Mouse (Mus musculus) intestine, embryonic 15.5 days (tissue): ENCODE data around the gene Ddit4l. TPM values are rescaled to one million over a fixed set of nuclear protein-coding genes. Genes with fewer than 3 reads are reported as not detected.
"Not testable (repeated sequence)": the region's sequence is repeated elsewhere in the genome, so short reads cannot be mapped to it uniquely, and the experiment has no call there.

Experiments used
- ATAC-seq: fragments of 200-750 bp; cut with Nextera tagmentation; 2 replicates; pipeline ENCODE4 v1.8.0; 2017; ENCODE audit warnings: moderate TSS enrichment, moderate library complexity
- H3K27ac ChIP-seq: fragments of 300-500 bp; sonication (generic); 2 replicates; pipeline ENCODE4 v1.5.1; 2015; ENCODE audit warnings: mild to moderate bottlenecking, inconsistent platforms
- H3K27me3 ChIP-seq: fragments of 300-500 bp; sonication (generic); replicated peaks from 2 replicates; pipeline ENCODE4 v1.6.1; 2015; ENCODE audit warnings: inconsistent platforms
- H3K36me3 ChIP-seq: fragments of 300-500 bp; sonication (generic); 2 replicates; pipeline ENCODE4 v1.6.1; 2015; ENCODE audit warnings: inconsistent platforms
- H3K4me1 ChIP-seq: fragments of 300-500 bp; sonication (generic); replicated peaks from 2 replicates; pipeline ENCODE4 v1.6.1; 2015; ENCODE audit warnings: inconsistent platforms
- H3K4me2 ChIP-seq: fragments of 300-500 bp; sonication (generic); replicated peaks from 2 replicates; pipeline ENCODE4 v1.6.1; 2015; ENCODE audit warnings: mild to moderate bottlenecking, inconsistent platforms
- H3K4me3 ChIP-seq: fragments of 300-500 bp; sonication (generic); replicated peaks from 2 replicates; pipeline ENCODE4 v1.5.1; 2015; ENCODE audit warnings: inconsistent platforms
- H3K9ac ChIP-seq: fragments of 300-500 bp; sonication (generic); 2 replicates; pipeline ENCODE4 v1.6.1; 2015; ENCODE audit warnings: inconsistent platforms
- H3K9me3 ChIP-seq: fragments of 300-500 bp; sonication (generic); 2 replicates; pipeline ENCODE4 v1.6.1; 2016; ENCODE audit warnings: inconsistent platforms
- WGBS: fragments of 180-500 bp; shearing (Covaris S2); methylation state at CpG from one replicate; pipeline ENCODE4 v1.1.7; 2015; 5-methylcytosine and 5-hydroxymethylcytosine counted together
- polyA plus RNA-seq: library from polyadenylated mRNA; unstranded; fragments of >200 nt; fragmentation: Nextera tagmentation; extraction: Ambion mirVana; gene quantifications from 2 replicates; pipeline ENCODE4 v1.2.1, GENCODE M21; 2015

Gene Ddit4l
- 1.9 and 3.8 TPM in 2 replicates for polyA plus RNA-seq

DNA sequence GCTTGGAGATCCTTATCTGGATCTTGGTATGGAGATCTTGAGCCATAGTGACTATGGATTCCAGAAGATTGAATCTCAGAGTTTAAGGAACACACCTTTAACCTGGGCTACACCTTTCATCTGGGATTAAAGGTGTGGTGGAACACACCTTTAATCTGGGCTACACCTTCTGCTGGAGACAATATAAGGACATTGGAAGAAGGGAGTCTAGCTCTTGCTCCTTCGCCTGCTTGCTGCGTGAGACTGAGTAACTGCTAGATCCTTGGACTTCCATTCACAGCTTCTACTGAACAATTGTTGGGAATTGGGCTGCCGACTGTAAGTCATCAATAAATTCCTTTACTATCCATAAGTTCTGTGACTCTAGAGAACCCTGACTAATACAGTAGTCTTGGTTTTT is at the start of gene Ddit4l:
Gene Ddit4l, plus strand, starts transcription at position 301 of the 400 bp plus-strand sequence.
- WGBS, result 93% methylated on average over 3 of the region's 3 CpGs

GRCm38 (mm10) chr3:137576146-137576545 is 45.3 kb upstream of the Ddit4l start:
- Histone ChIP-seq H3K9me3 (no peaks in the 10 kb centered on the region), H3K27me3 (no peaks in the 10 kb centered on the region), H3K4me3 (no peak overlapping the region), H3K9ac (no peak overlapping the region), H3K36me3 (no peaks in the 10 kb centered on the region), H3K27ac (no peak overlapping the region), H3K4me1 (no peaks in the 10 kb centered on the region), H3K4me2 (no peak overlapping the region)
- ATAC-seq, result no peak
- 70% methylated on average over 4 of the region's 4 CpGs for WGBS

More for the DNA sequence above, at the start of gene Ddit4l:
- ATAC-seq, H3K9me3 ChIP-seq, H3K27ac ChIP-seq, H3K4me2 ChIP-seq, H3K36me3 ChIP-seq, H3K4me3 ChIP-seq, H3K9ac ChIP-seq, H3K27me3 ChIP-seq: not testable (repeated sequence)
- H3K4me1 ChIP-seq, result peaks cover 10% of the 10 kb centered on the region; the same call in 1 of the 2 replicates

- Histone ChIP-seq H3K27ac (no peak overlapping the region), H3K4me1 (no peaks in the 10 kb centered on the region), H3K9ac (no peak overlapping the region), H3K4me2 (no peak overlapping the region), H3K9me3 (no peaks in the 10 kb centered on the region), H3K27me3 (no peaks in the 10 kb centered on the region), H3K4me3 (no peak overlapping the region), H3K36me3 (no peaks in the 10 kb centered on the region)
- WGBS, result 80% methylated on average over 5 of the region's 5 CpGs
- no peak for ATAC-seq
Observed at GRCm38 (mm10) chr3:137586376-137586969, 34.9 kb upstream of the Ddit4l start.

DNA sequence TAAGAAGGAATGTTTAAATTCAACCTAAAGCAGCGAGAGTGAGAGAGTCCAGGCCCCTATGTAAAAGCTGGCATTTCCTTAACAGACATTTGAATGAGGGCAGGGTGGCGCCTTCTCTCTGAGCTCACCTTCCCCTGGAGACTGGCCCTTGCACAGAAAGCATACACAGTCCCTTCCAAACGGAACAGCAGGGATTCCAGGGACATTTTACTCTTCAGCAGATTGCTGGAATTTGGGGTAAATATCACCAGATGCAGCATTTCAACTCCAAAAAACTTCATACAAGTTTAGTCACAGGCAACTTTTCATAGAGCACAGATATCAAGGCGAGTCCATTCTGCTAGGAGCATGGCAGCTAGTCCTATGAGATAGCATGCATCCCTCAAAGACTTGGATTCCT is 31.6 kb upstream of the Ddit4l start:
- 70% methylated on average over 4 of the region's 4 CpGs for WGBS

GRCm38 (mm10) chr3:137594332-137594905 is 27.0 kb upstream of the Ddit4l start:
- no peak overlapping the region for H3K4me2 ChIP-seq
- no peak for ATAC-seq
- no peaks in the 10 kb centered on the region for H3K27me3 ChIP-seq
- 58% methylated on average over 4 of the region's 4 CpGs for WGBS
- H3K4me3 ChIP-seq, result no peak overlapping the region
- H3K4me1 ChIP-seq, result no peaks in the 10 kb centered on the region
- no peak overlapping the region for H3K27ac ChIP-seq
- H3K9ac ChIP-seq, result no peak overlapping the region
- no peaks in the 10 kb centered on the region for H3K36me3 ChIP-seq
- H3K9me3 ChIP-seq, result no peaks in the 10 kb centered on the region

More for the DNA sequence above, 31.6 kb upstream of the Ddit4l start:
- Histone ChIP-seq H3K9me3 (no peaks in the 10 kb centered on the region), H3K27ac (no peak overlapping the region), H3K4me2 (no peak overlapping the region), H3K36me3 (no peaks in the 10 kb centered on the region), H3K27me3 (no peaks in the 10 kb centered on the region), H3K4me1 (no peaks in the 10 kb centered on the region), H3K4me3 (no peak overlapping the region), H3K9ac (no peak overlapping the region)
- ATAC-seq, result no peak

DNA sequence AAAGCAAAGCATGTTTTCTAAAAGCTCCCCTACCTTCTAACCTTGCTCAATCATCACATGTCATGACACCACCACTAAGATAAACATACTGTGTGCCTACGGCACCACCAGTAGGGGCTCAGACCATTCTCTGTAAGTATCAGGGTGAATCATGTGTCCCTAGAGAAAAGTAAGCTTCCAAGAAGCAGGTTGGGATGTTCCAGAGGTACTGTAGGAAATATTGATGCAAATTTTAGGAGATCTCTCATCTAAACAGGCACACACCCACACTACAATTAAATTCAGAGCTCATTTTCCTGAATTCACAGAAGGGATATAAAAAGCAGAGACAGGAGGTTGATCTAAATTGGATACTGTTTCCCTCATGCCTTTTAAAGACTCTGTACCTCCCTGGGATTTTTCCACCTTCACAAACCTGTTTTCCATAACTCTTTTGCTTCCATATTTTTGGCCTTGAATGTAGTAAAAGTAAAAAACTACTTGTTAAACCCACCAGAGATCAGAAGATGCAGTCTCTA is 12.4 kb upstream of the Ddit4l start:
- H3K4me2 ChIP-seq, result no peak overlapping the region
- WGBS, result 60% methylated on average over 1 of the region's 1 CpGs
- H3K27ac ChIP-seq, result no peak overlapping the region
- H3K9ac ChIP-seq, result no peak overlapping the region
- no peaks in the 10 kb centered on the region for H3K27me3 ChIP-seq
- no peaks in the 10 kb centered on the region for H3K4me1 ChIP-seq
- no peak for ATAC-seq
- no peaks in the 10 kb centered on the region for H3K9me3 ChIP-seq
- H3K4me3 ChIP-seq, result no peak overlapping the region
- no peaks in the 10 kb centered on the region for H3K36me3 ChIP-seq

- Histone ChIP-seq H3K36me3 (no peaks in the 10 kb centered on the region), H3K27me3 (no peaks in the 10 kb centered on the region), H3K4me3 (no peak overlapping the region), H3K9ac (no peak overlapping the region), H3K9me3 (no peaks in the 10 kb centered on the region), H3K4me1 (no peaks in the 10 kb centered on the region), H3K4me2 (no peak overlapping the region), H3K27ac (no peak overlapping the region)
- no peak for ATAC-seq
- WGBS, result 78% methylated on average over 6 of the region's 6 CpGs
Observed at GRCm38 (mm10) chr3:137610457-137611109, 10.8 kb upstream of the Ddit4l start.

DNA sequence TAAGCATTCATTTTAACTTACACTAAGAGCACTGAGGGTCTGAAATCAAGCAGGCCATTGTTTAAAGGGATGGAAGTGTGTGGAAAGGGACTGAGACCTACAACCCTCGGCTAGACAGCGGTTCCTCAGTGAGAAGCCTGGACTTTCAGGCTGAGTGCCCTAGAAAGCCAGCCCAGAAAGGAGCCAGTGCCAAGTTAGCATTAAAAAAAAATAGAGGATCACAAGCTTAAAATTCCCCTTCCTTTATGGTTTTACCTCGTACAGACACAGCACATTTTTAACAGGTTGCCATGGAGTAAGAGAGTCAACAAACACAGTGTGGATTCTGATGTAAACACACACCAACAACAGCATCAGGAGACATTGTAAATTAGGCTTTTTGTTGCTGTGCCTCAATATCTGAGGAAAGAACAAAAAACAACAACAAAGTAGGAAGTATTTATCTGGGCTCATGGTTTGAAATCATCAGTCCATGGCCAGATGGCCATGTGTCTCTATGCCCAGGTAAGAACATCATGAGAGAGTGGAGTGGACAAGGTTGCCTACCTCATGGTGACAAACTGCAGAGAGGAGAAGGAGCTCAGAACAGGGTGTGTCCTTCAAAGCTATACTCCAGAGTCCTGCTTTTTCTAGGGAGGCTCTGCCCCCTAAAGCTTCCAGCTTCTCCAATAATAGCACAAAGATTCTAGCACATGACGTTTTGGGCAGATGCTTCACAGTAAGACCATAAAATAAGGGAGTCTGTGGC is 10.1 kb upstream of the Ddit4l start:
- H3K9ac ChIP-seq, result no peak overlapping the region
- 66% methylated on average over 4 of the region's 4 CpGs for WGBS
- H3K27ac ChIP-seq, result no peak overlapping the region
- no peak overlapping the region for H3K4me3 ChIP-seq
- no peaks in the 10 kb centered on the region for H3K9me3 ChIP-seq
- ATAC-seq, result peak; percentile 63; the same call in 1 of the 2 replicates
- no peaks in the 10 kb centered on the region for H3K4me1 ChIP-seq
- no peaks in the 10 kb centered on the region for H3K36me3 ChIP-seq
- H3K27me3 ChIP-seq, result no peaks in the 10 kb centered on the region
- H3K4me2 ChIP-seq, result no peak overlapping the region

DNA sequence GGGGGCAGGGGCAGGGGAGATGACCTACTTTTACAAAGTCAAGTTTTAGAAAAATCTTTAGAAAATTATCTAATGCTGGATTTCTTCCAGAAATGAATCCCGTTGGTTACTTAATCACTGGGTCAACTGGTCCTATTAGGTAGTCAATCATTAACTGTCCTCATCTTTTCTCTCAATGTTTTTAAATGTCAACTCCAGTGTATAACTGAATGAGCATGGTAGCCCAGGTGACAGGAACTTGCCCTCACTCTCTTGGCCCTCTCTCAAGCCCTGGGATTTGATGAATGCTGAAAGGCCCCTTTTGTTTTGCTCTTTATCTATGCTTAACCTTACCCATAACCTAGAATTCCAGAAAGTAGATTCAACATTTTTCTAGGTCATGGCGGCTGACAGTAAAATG is 9.4 kb upstream of the Ddit4l start:
- Histone ChIP-seq H3K27ac (no peak overlapping the region), H3K4me1 (no peaks in the 10 kb centered on the region), H3K9me3 (no peaks in the 10 kb centered on the region), H3K27me3 (no peaks in the 10 kb centered on the region), H3K4me3 (no peak overlapping the region), H3K36me3 (no peaks in the 10 kb centered on the region), H3K4me2 (no peak overlapping the region), H3K9ac (no peak overlapping the region)
- peak; percentile 88 for ATAC-seq
- 69% methylated on average over 2 of the region's 2 CpGs for WGBS

DNA sequence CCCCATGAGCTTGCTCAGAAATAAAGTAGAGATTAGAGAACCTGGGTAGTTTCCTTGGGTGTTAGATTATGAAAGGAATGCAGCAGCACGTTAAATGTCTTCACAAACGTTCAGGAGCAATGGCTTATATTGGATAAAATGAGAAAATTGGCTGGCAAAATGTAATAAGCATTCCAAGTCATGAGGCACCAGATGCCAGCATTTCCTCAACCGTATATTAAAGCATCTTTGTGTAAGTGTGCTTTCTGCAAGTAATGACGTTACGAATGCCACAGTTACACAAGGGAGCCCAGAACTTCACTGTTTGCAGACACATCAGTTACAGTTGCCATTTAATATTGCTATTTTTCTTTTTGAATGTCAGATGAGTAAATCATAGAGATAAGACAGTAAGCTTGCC is 872 bp upstream of the Ddit4l start:
- no peak overlapping the region for H3K9ac ChIP-seq
- ATAC-seq, result no peak

DNA sequence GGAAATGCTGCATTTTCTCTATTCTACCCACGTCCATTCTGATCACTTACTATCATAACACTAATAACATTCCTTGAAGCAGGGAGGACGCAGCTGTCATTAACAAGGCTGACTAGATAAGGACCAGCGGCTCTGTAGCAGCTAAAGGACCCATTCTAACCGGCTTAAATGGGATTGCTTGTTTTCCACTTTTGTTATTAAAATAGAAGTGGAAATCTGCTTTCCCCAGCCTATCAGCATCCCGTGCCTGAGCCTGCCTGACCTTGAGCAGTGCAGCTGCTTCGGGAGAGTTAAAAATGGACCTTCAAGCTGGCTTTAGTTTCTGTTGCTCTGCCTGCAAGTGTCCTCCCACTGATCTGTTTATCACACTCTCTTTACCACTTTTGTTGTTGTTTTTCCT is 679 bp downstream of the Ddit4l start:
- WGBS, result 39% methylated on average over 6 of the region's 6 CpGs
- no peaks in the 10 kb centered on the region for H3K36me3 ChIP-seq

More for the DNA sequence above, 872 bp upstream of the Ddit4l start:
- 0 out of 2 replicates have a peak, but pooled peaks cover 5% of the 10 kb centered on the region for H3K27me3 ChIP-seq
- no peak overlapping the region for H3K4me3 ChIP-seq
- H3K4me2 ChIP-seq, result no peak overlapping the region
- H3K4me1 ChIP-seq, result peaks cover 10% of the 10 kb centered on the region; the same call in 1 of the 2 replicates
- H3K36me3 ChIP-seq, result no peaks in the 10 kb centered on the region
- no peaks in the 10 kb centered on the region for H3K9me3 ChIP-seq
- 78% methylated on average over 5 of the region's 5 CpGs for WGBS
- H3K27ac ChIP-seq, result no peak overlapping the region

More for the DNA sequence above, 679 bp downstream of the Ddit4l start:
- H3K4me1 ChIP-seq, result peaks cover 10% of the 10 kb centered on the region; the same call in 1 of the 2 replicates
- H3K9me3 ChIP-seq, result no peaks in the 10 kb centered on the region
- no peak overlapping the region for H3K9ac ChIP-seq
- no peak overlapping the region for H3K4me3 ChIP-seq
- ATAC-seq, result no peak
- H3K27ac ChIP-seq, result no peak overlapping the region
- peaks cover 5% of the 10 kb centered on the region; the same call in 1 of the 2 replicates for H3K27me3 ChIP-seq
- H3K4me2 ChIP-seq, result no peak overlapping the region
